Mouse (Mus musculus): ENCODE results near the gene Itih2. TPM values are rescaled to one million over a fixed set of nuclear protein-coding genes. Genes with fewer than 3 reads are reported as not detected.

Gene Itih2
- 405 and 429 TPM in 2 replicates for polyA plus RNA-seq (2015; fragmentation: Nextera tagmentation; extraction: Ambion mirVana)

- Histone ChIP-seq H3K9ac (ENCODE audit: low read depth, low read length) (no peak within 1 kb of the TSS), H3K4me3 (ENCODE audit: low read depth, low read length) (peak within 1 kb of the TSS; percentile 38), H3K36me3 (ENCODE audit: control insufficient read depth, insufficient read depth) (no peaks in the 10 kb centered on the region), H3K27me3 (ENCODE audit: control insufficient read depth, insufficient read depth, low read depth, low read length) (no peaks in the 10 kb centered on the region), H3K4me1 (ENCODE audit: control insufficient read depth, low read depth, low read length) (no peaks in the 10 kb centered on the region; the same call in 1 of the 2 replicates), H3K27ac (ENCODE audit: low read length) (peak within 1 kb of the TSS; percentile 58), H3K9me3 (replicated peaks; ENCODE audit: control insufficient read depth, low read length) (no peaks in the 10 kb centered on the region), H3K4me2 (ENCODE audit: low read depth, low read length) (no peak within 1 kb of the TSS)
- 66% methylated on average over 4 of the region's 4 CpGs for WGBS (ENCODE audit: insufficient replicate concordance)
- ATAC-seq (ENCODE audit: low read depth) = no peak
Observed at GRCm38 (mm10) chr2:10131296-10131695, at the start of gene Itih2. Itih2 (minus strand) TSS chr2:10131396.

- H3K4me2 ChIP-seq (ENCODE audit: low read depth, low read length) = no peak overlapping the region
- no peaks in the 10 kb centered on the region for H3K9me3 ChIP-seq (replicated peaks; ENCODE audit: control insufficient read depth, low read length)
- H3K4me1 ChIP-seq (ENCODE audit: control insufficient read depth, low read depth, low read length) = no peaks in the 10 kb centered on the region
- H3K36me3 ChIP-seq (ENCODE audit: control insufficient read depth, insufficient read depth) = no peaks in the 10 kb centered on the region
- no peak for ATAC-seq (ENCODE audit: low read depth)
- no peak overlapping the region for H3K4me3 ChIP-seq (ENCODE audit: low read depth, low read length)
- H3K9ac ChIP-seq (ENCODE audit: low read depth, low read length) = no peak overlapping the region
- no peak overlapping the region for H3K27ac ChIP-seq (ENCODE audit: low read length)
- H3K27me3 ChIP-seq (ENCODE audit: control insufficient read depth, insufficient read depth, low read depth, low read length) = no peaks in the 10 kb centered on the region
- WGBS (ENCODE audit: insufficient replicate concordance) = 80% methylated on average over 16 of the region's 16 CpGs
Observed at GRCm38 (mm10) chr2:10169991-10170390, 38.8 kb upstream of the Itih2 start.

- Histone ChIP-seq H3K4me1 (ENCODE audit: control insufficient read depth, low read depth, low read length) (no peaks in the 10 kb centered on the region), H3K9me3 (replicated peaks; ENCODE audit: control insufficient read depth, low read length) (no peaks in the 10 kb centered on the region), H3K4me2 (ENCODE audit: low read depth, low read length) (no peak overlapping the region), H3K36me3 (ENCODE audit: control insufficient read depth, insufficient read depth) (no peaks in the 10 kb centered on the region), H3K9ac (ENCODE audit: low read depth, low read length) (no peak overlapping the region), H3K4me3 (ENCODE audit: low read depth, low read length) (no peak overlapping the region), H3K27ac (ENCODE audit: low read length) (no peak overlapping the region), H3K27me3 (ENCODE audit: control insufficient read depth, insufficient read depth, low read depth, low read length) (no peaks in the 10 kb centered on the region)
- ATAC-seq (ENCODE audit: low read depth) = no peak
- WGBS (ENCODE audit: insufficient replicate concordance) = 55% methylated on average over 8 of the region's 8 CpGs
Observed at GRCm38 (mm10) chr2:10168016-10168415, 36.8 kb upstream of the Itih2 start.

DNA sequence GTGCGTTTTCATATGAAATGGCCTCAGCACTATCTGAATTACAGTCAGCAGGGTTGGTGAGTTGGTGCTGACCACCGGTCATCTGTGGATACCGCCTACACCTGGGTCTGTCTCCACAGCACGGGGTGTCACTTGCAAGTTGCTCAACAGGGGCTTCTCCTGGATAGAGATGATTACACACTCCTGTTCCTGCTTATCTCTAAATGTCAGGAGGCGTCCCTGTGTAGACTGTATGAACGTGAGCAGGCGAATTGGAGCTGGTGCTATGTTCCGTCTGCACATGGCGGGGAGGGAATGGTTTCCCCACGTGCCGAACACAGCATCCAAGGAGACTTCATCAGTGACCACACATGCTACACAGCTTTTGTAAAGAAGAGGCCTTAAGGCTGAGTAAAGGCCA lies 36.1 kb upstream of the Itih2 start:
- Histone ChIP-seq H3K9me3 (replicated peaks; ENCODE audit: control insufficient read depth, low read length) (no peaks in the 10 kb centered on the region), H3K4me3 (ENCODE audit: low read depth, low read length) (no peak overlapping the region), H3K9ac (ENCODE audit: low read depth, low read length) (no peak overlapping the region), H3K27me3 (ENCODE audit: control insufficient read depth, insufficient read depth, low read depth, low read length) (no peaks in the 10 kb centered on the region), H3K4me1 (ENCODE audit: control insufficient read depth, low read depth, low read length) (no peaks in the 10 kb centered on the region), H3K36me3 (ENCODE audit: control insufficient read depth, insufficient read depth) (no peaks in the 10 kb centered on the region), H3K4me2 (ENCODE audit: low read depth, low read length) (no peak overlapping the region), H3K27ac (ENCODE audit: low read length) (no peak overlapping the region)
- 29% methylated on average over 11 of the region's 11 CpGs for WGBS (ENCODE audit: insufficient replicate concordance)
- ATAC-seq (ENCODE audit: low read depth) = peak; percentile 63

GRCm38 (mm10) chr2:10166635-10167034 lies 35.4 kb upstream of the Itih2 start:
- H3K36me3 ChIP-seq (ENCODE audit: control insufficient read depth, insufficient read depth) = no peaks in the 10 kb centered on the region
- no peak overlapping the region for H3K27ac ChIP-seq (ENCODE audit: low read length)
- H3K4me3 ChIP-seq (ENCODE audit: low read depth, low read length) = no peak overlapping the region
- H3K9me3 ChIP-seq (replicated peaks; ENCODE audit: control insufficient read depth, low read length) = no peaks in the 10 kb centered on the region
- no peak overlapping the region for H3K9ac ChIP-seq (ENCODE audit: low read depth, low read length)
- 13% methylated on average over 6 of the region's 6 CpGs for WGBS (ENCODE audit: insufficient replicate concordance)
- no peak overlapping the region for H3K4me2 ChIP-seq (ENCODE audit: low read depth, low read length)
- no peaks in the 10 kb centered on the region for H3K4me1 ChIP-seq (ENCODE audit: control insufficient read depth, low read depth, low read length)
- no peaks in the 10 kb centered on the region for H3K27me3 ChIP-seq (ENCODE audit: control insufficient read depth, insufficient read depth, low read depth, low read length)
- ATAC-seq (ENCODE audit: low read depth) = no peak

- Histone ChIP-seq H3K27ac (ENCODE audit: low read length) (no peak overlapping the region), H3K9me3 (replicated peaks; ENCODE audit: control insufficient read depth, low read length) (no peaks in the 10 kb centered on the region), H3K27me3 (ENCODE audit: control insufficient read depth, insufficient read depth, low read depth, low read length) (no peaks in the 10 kb centered on the region), H3K4me2 (ENCODE audit: low read depth, low read length) (no peak overlapping the region), H3K4me3 (ENCODE audit: low read depth, low read length) (no peak overlapping the region), H3K9ac (ENCODE audit: low read depth, low read length) (no peak overlapping the region), H3K4me1 (ENCODE audit: control insufficient read depth, low read depth, low read length) (no peaks in the 10 kb centered on the region), H3K36me3 (ENCODE audit: control insufficient read depth, insufficient read depth) (no peaks in the 10 kb centered on the region)
- ATAC-seq (ENCODE audit: low read depth) = no peak
- WGBS (ENCODE audit: insufficient replicate concordance) = 61% methylated on average over 4 of the region's 4 CpGs
Observed at GRCm38 (mm10) chr2:10162011-10162410, 30.8 kb upstream of the Itih2 start.

DNA sequence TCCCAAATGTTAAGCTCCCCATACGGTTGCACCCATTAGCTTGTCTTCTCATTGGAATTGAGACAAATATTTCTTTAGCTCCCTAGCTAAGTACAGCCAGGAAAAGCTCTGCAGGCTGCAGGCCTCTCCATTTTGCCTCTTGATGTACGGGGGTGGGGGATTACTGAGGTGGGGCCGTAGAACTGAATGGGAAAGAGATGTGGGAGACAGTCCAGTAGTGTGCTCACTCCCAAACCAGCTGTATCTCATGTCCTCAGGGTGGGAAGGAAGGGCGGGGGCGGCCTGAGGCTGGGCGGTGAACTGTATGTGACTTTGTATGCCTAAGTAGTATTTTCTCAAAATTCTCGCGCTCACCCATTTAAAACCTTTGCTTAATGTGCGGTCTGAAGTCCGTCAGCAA lies 26.0 kb upstream of the Itih2 start:
- no peak for ATAC-seq (ENCODE audit: low read depth)
- Histone ChIP-seq H3K4me3 (ENCODE audit: low read depth, low read length) (no peak overlapping the region), H3K36me3 (ENCODE audit: control insufficient read depth, insufficient read depth) (no peaks in the 10 kb centered on the region), H3K9me3 (replicated peaks; ENCODE audit: control insufficient read depth, low read length) (no peaks in the 10 kb centered on the region), H3K9ac (ENCODE audit: low read depth, low read length) (no peak overlapping the region), H3K4me1 (ENCODE audit: control insufficient read depth, low read depth, low read length) (peaks cover 6% of the 10 kb centered on the region), H3K27me3 (ENCODE audit: control insufficient read depth, insufficient read depth, low read depth, low read length) (no peaks in the 10 kb centered on the region), H3K27ac (ENCODE audit: low read length) (no peak overlapping the region), H3K4me2 (ENCODE audit: low read depth, low read length) (no peak overlapping the region)
- WGBS (ENCODE audit: insufficient replicate concordance) = 47% methylated on average over 10 of the region's 10 CpGs

DNA sequence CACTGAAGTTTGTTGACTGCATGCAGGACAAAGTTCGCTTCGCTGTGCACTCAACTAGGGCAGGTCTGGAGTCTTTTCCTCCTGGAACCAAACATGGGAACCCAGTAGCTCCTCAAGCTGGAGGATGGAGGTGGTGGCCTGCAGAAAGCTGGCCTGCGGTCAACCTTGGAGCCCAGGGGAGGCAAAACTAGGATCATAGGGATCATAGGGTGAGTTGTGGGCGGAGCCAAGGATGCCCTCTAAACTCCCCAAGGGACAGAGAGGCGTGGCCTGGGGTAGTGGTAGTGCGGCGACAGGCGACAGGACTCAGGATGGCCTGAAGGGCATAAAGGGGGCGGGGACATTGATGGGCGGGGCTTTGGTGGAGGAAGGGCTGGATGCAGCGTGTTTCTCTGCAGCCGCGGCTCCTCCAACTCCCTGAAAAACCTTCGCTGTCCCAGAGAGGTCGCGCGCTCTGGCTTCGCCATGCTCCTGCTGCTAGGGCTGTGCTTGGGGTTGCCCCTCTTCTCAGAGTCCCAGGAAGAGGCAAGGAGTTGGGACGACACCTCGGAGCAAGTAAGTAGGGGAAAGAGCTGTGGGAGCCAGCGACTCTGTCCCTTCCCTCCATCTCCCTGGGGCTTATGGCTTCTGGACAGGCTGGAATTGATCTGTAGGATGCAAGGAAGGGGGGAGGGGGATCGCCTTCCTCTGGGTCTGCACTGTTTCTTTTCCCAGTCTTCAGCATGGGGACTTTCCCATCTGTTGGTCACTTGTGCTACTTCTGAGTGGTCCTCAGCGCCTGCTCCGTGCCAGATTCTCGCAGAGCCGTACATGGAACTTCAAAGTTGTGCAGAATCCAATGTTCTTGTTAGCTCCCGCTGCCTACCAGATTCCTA lies 22.2 kb upstream of the Itih2 start, which contains the start of gene Itih5:
TSS of gene Itih5 (plus strand) at position 371 of the 875 bp plus-strand sequence.
- Histone ChIP-seq H3K4me3 (ENCODE audit: low read depth, low read length) (peak within 1 kb of the TSS; percentile 59), H3K27me3 (ENCODE audit: control insufficient read depth, insufficient read depth, low read depth, low read length) (no peaks in the 10 kb centered on the region), H3K27ac (ENCODE audit: low read length) (peak within 1 kb of the TSS; percentile 62), H3K36me3 (ENCODE audit: control insufficient read depth, insufficient read depth) (no peaks in the 10 kb centered on the region), H3K9me3 (replicated peaks; ENCODE audit: control insufficient read depth, low read length) (no peaks in the 10 kb centered on the region), H3K4me2 (ENCODE audit: low read depth, low read length) (peak within 1 kb of the TSS; percentile 73), H3K9ac (ENCODE audit: low read depth, low read length) (peak within 1 kb of the TSS; percentile 41), H3K4me1 (ENCODE audit: control insufficient read depth, low read depth, low read length) (peaks cover 6% of the 10 kb centered on the region)
- ATAC-seq (ENCODE audit: low read depth) = peak; percentile 83
- WGBS (ENCODE audit: insufficient replicate concordance) = 4% methylated on average over 27 of the region's 27 CpGs

DNA sequence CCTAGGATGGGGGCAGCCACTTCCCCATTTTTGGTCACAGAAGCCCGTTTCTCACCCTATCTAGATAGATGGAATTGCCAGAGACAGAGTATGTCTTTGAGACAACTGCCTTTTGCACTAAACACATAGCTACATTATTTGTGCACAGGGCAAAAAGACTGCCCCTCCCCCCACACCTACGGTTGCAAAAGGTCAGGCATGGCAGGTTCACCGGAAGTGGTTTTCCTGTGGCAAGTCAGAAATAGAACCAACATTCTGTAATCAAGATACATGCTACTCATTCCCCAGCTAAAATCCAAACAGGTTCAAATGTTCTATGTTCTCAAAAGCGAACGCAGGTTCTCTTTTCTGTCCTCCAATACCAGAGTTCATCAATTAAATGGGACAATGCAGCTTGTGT lies 21.4 kb upstream of the Itih2 start:
- Histone ChIP-seq H3K9me3 (replicated peaks; ENCODE audit: control insufficient read depth, low read length) (no peaks in the 10 kb centered on the region), H3K4me1 (ENCODE audit: control insufficient read depth, low read depth, low read length) (peaks cover 6% of the 10 kb centered on the region), H3K4me2 (ENCODE audit: low read depth, low read length) (peak overlapping the region; percentile 73; the same call in 1 of the 2 replicates), H3K9ac (ENCODE audit: low read depth, low read length) (no peak overlapping the region), H3K27ac (ENCODE audit: low read length) (peak overlapping the region; percentile 62; the same call in 1 of the 2 replicates), H3K36me3 (ENCODE audit: control insufficient read depth, insufficient read depth) (no peaks in the 10 kb centered on the region), H3K27me3 (ENCODE audit: control insufficient read depth, insufficient read depth, low read depth, low read length) (no peaks in the 10 kb centered on the region), H3K4me3 (ENCODE audit: low read depth, low read length) (no peak overlapping the region)
- WGBS (ENCODE audit: insufficient replicate concordance) = 10% methylated on average over 5 of the region's 5 CpGs
- no peak for ATAC-seq (ENCODE audit: low read depth)

All from liver, embryonic 16.5 days (tissue).